Mouse (Mus musculus) spleen, postnatal 0 days (tissue): Measurements from ENCODE around the gene Disp3. TPM values are rescaled to one million over a fixed set of nuclear protein-coding genes. Genes with fewer than 3 reads are reported as not detected.

Experiments used
- polyA plus RNA-seq: library from polyadenylated mRNA; unstranded; fragments of >200 nt; fragmentation: Nextera tagmentation; extraction: Ambion mirVana; gene quantifications from 2 replicates; pipeline ENCODE4 v1.2.1, GENCODE M21; 2015

Disp3 gene
- polyA plus RNA-seq = 0.02 and 0.11 TPM in 2 replicates

DNA sequence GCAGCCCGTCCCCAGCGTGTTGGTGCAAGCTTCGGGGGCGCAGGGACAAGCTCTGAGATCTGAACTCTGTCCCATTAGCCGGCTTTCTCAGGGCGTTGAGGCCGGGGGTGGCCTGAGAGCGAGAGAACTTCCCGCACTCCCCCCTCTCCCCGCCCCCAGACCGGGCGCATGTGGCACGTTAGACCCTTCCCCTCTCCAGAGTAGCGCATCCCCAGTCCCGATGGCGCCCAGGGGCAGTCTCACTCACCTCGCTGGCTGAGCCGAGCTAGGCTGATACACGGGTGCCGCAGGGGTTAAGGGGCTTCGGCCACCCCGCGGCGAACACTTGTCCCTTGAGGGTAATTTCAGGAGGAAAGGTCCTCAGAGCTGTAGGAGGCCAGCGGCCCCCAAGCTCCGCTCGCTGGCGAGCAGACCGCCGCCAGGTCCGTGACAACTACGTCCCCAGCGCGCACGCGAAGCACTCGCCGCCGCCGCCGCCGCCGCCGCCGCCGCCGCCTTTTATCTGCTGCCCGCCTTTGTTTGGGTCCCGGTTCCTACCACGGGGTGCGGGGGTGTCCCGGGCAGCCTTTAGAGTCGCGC is at the start of gene Disp3:
Gene Disp3 (minus strand): TSS at position 490 of the 579 bp plus-strand sequence.

Other genes starting within 250 kb of the Disp3 start
- gene Clcn6, start 249.1 kb downstream of the Disp3 start, polyA plus RNA-seq = 1.3 and 1.4 TPM in 2 replicates
- 6.4 and 8.6 TPM in 2 replicates for gene Mthfr, start 248.9 kb downstream of the Disp3 start, polyA plus RNA-seq
- 12.8 and 18.7 TPM in 2 replicates for gene Agtrap, start 199.9 kb downstream of the Disp3 start, polyA plus RNA-seq
- 28.9 and 30.4 TPM in 2 replicates for gene Mad2l2, start 157.6 kb downstream of the Disp3 start, polyA plus RNA-seq
- 0.02 TPM in 1 of 2 replicates, not detected in the other for gene Draxin, start 157.3 kb downstream of the Disp3 start, polyA plus RNA-seq
- 18.5 and 20.4 TPM in 2 replicates for gene Fbxo6, start 135.8 kb downstream of the Disp3 start, polyA plus RNA-seq
- gene Fbxo44, start 127.5 kb downstream of the Disp3 start, polyA plus RNA-seq = 1.3 and 1.4 TPM in 2 replicates
- 0.12 TPM in 1 of 2 replicates, not detected in the other for gene Fbxo2, start 127.3 kb downstream of the Disp3 start, polyA plus RNA-seq
- gene Ubiad1, start 156.8 kb upstream of the Disp3 start, polyA plus RNA-seq = 8.4 and 9.7 TPM in 2 replicates
- gene Mtor, start 160.6 kb upstream of the Disp3 start, polyA plus RNA-seq = 12.2 and 13.5 TPM in 2 replicates
- gene Angptl7, start 212.5 kb upstream of the Disp3 start, polyA plus RNA-seq = 15.2 and 20.0 TPM in 2 replicates